Mouse (Mus musculus) heart, postnatal 14 days (tissue): Measurements from ENCODE around the gene Megf11. TPM values are rescaled to one million over a fixed set of nuclear protein-coding genes. Genes with fewer than 3 reads are reported as not detected.

Experiments
- DNase-seq, 2 experiments: peaks; one replicate each; pipeline ENCODE4 v3.0.0; 2021 to 2022
- intact Hi-C: fragments of 180-260 bp; cut with DNase I; formaldehyde crosslinking; loops from one replicate; pipeline ENCODE4 v1.15.1; 2025
- total RNA-seq, 2 experiments: library from RNA; stranded (reverse); gene quantifications; 2 replicates each; pipeline ENCODE4 v1.2.3; 2021

The Megf11 gene
- total RNA-seq, 2 experiments from 2014 or later, result 3.6 to 4.2 TPM

- intact Hi-C loops, result no loop called here
- no peak for DNase-seq
Measured at GRCm38 (mm10) chr9:64551307-64551706, 165.9 kb downstream of the Megf11 start.

GRCm38 (mm10) chr9:64552046-64552445 is 166.6 kb downstream of the Megf11 start:
- intact Hi-C loops, result no loop called here
- DNase-seq, result no peak

DNA sequence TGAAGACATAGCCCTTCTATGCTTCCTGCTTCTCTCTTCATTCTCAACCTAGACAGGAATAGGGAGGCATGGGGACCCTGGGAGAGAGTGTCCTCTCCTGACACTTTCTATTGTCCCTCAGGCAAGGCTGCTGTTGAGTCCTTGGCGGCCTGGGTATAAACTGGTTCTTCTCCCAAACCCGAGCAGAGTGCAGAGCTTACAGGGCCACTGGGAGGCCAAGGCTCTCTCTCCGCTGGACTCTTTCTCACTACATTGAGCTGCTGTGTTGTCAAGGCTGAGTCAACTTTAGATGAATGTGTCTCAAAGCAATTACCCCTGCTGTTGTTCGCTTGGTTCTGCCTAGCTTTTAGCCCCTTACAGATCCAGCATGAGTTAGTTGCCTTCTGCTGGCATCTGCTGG is 168.0 kb downstream of the Megf11 start:
- DNase-seq, result no peak
- intact Hi-C loops, result no loop called here

DNA sequence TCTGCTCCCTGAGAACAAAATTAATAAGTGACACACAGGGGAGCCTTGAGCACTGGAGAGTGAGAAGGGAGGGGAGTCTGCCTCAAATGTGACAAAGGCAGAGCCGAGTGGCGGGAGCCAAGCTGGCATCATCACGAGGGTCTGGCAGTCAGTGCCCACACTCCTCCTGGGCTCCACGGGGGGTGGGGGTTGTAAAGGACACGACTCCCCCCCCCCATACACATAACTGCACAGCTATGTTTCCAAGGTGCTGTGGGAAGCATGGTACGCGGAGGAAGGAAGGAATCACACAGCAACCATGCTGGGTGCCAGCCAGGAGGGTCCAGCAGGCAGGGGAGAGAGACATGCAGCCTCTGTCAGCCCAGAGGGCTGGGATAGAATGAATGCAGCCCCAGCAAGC is 170.2 kb downstream of the Megf11 start:
- intact Hi-C loops, result no loop called here

GRCm38 (mm10) chr9:64557110-64557745 is 171.8 kb downstream of the Megf11 start:
- DNase-seq, result no peak
- intact Hi-C loops, result no loop called here

More for the DNA sequence above, 170.2 kb downstream of the Megf11 start:
- no peak for DNase-seq

DNA sequence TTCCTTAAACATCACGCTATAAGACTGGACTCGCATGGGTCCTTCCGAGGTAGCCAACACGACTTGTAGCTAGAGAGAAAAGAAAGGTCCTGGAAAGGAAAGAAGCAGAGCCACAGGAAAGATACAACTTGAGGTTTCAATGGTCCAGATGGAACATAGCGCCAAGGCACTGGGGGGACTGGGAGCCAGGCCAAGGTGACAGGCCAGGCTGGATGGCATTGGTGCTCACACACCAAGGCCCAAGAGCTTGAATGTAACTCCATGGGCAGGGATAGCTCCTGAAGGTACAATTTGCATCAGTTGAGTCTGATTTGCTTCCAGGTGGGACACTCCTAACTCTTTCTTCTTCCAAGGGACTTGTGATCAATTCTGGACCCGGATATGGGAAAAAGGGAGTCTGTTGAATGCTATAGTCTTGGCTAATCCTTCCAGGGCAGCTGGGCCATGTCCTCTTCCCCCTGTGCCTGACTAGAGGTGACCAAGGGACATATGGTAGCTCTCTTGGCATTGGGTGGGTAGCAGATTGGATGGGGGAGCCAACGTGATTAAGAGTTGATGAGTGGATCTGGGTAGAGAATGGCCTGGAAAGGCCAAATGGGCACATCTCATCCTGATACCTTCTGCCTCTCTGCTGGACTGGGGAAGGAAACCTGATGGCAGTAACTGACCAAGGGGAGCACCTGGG is 172.6 kb downstream of the Megf11 start:
- no peak for DNase-seq
- intact Hi-C loops, result no loop called here

- DNase-seq, result no peak
- intact Hi-C loops, result no loop called here
Measured at GRCm38 (mm10) chr9:64564315-64564767, 178.9 kb downstream of the Megf11 start.

- intact Hi-C loops, result no loop called here
- no peak for DNase-seq
Measured at GRCm38 (mm10) chr9:64565915-64566314, 180.5 kb downstream of the Megf11 start.

- DNase-seq, result no peak
- intact Hi-C loops, result no loop called here
Measured at GRCm38 (mm10) chr9:64566376-64566775, 180.9 kb downstream of the Megf11 start.

DNA sequence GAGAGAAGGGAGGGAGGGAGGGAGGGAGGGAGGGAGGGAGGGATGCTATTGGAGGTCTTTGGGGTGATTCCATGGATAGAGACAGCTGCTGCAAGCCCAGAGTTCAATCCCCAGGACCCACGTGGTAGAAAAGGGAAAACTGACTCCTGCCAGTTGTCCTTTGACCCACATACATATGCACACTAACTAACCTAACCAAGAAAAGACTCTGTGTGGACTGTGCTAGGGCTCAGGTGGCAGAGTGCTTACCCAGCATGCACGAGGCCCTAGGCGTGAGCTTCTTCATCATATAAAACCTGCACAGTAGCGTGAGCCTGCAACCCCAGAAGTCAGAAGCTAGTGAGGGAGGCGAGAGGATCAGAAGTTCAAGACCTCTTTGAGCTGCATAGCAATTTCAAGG is 182.1 kb downstream of the Megf11 start:
- intact Hi-C loops, result no loop called here
- DNase-seq, result no peak

- DNase-seq, result no peak
- intact Hi-C loops, result no loop called here
Measured at GRCm38 (mm10) chr9:64568467-64569260, 183.2 kb downstream of the Megf11 start.

GRCm38 (mm10) chr9:64570448-64570847 is 185.0 kb downstream of the Megf11 start:
- intact Hi-C loops, result no loop called here
- DNase-seq, result no peak

- DNase-seq, result no peak
Measured at GRCm38 (mm10) chr9:64571091-64571490, 185.7 kb downstream of the Megf11 start.

DNA sequence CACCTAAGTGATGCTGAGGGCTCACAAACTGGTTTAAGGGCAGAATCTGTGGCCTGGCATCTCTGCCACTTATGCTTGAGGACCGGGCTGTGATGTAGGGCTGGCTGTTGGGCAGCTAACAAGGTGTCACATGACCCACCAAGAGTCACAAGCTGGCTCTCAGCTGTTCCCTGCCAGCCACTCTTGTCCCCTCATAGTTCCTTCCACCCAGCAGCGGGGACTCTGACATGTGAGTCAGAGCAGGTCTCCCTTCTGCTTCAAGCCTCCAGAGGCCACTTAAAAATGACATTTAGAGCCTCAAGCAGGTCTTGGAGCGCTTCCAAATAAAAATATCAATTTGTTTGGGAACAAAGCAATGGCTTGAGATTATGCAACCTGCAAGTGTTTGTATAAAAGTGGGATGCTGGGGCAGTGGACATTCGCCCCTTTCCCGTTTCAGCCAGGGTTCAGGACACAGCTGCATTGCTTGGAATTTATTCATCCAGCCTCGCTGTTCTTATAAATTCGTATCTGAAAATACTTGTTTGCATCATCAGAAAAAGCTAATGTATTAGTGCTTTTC is 187.3 kb downstream of the Megf11 start:
- peak; percentile 6 to 10 for DNase-seq
- intact Hi-C loops, result no loop called here

More at GRCm38 (mm10) chr9:64571091-64571490, 185.7 kb downstream of the Megf11 start:
- intact Hi-C loops, result no loop called here

DNA sequence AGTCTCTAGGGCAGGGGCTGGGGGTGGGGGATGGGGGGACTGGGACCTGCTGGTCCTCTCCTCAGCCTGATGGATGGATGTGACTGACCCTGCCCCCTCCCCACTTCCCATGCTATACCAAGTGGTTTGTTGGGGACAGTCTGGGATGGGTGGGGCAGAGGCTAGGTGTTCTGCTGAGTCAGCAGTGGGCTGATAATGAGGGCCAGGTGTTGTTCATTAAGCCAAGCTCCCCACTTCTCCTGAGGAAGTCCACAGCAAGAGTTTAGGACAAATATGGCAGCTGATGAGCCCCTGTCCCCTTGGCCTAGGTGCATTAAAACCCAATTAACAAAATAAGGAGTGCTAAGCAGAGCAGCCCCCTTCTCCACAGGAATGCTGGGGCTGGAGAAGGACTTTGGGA is 190.2 kb downstream of the Megf11 start:
- DNase-seq, result no peak
- intact Hi-C loops, result no loop called here

GRCm38 (mm10) chr9:64576143-64576878 is 190.9 kb downstream of the Megf11 start:
- intact Hi-C loops, result no loop called here
- DNase-seq, result no peak

- DNase-seq, result no peak
- intact Hi-C loops, result no loop called here
Measured at GRCm38 (mm10) chr9:64577156-64577555, 191.7 kb downstream of the Megf11 start.

DNA sequence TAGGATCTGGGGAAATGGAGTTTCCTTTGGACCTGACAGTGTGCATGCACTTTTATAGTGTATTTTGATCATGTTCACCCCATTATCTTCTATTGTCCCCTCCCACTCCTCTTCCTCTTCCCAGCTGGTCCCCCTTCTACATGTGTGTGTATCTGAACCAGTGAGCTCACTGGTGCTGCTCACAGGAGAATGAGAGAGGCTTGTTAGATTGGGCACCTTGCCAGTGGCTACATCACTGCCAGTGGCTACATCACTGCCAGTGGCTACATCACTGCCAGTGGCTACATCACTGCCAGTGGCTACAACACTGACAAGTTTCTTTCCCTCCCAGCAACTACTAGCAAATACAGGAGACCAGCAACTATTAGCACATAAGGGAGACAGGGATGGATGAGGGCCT is 192.6 kb downstream of the Megf11 start:
- DNase-seq, result no peak
- intact Hi-C loops, result no loop called here

GRCm38 (mm10) chr9:64579306-64579705 is 193.9 kb downstream of the Megf11 start:
- DNase-seq, result no peak
- intact Hi-C loops, result no loop called here

- intact Hi-C loops, result no loop called here
- DNase-seq, result no peak
Measured at GRCm38 (mm10) chr9:64586292-64586691, 200.9 kb downstream of the Megf11 start.
